Mouse (Mus musculus) hindbrain, embryonic 14.5 days (tissue): ENCODE measurements around the gene Hace1. TPM values are rescaled to one million over a fixed set of nuclear protein-coding genes. Genes with fewer than 3 reads are reported as not detected.

Experiments
- ATAC-seq: fragments of 200-750 bp; cut with Nextera tagmentation; 2 replicates; pipeline ENCODE4 v1.8.0; 2017; ENCODE audit warnings: moderate number of reproducible peaks, mild to moderate bottlenecking, moderate TSS enrichment, moderate library complexity; ENCODE audit not compliant: low FRiP score
- DNase-seq: peaks from one replicate; pipeline ENCODE4 v3.0.0-alpha.2; 2015; ENCODE audit warnings: low spot score
- H3K27ac ChIP-seq: fragments of 300-500 bp; sonication (generic); 2 replicates; pipeline ENCODE4 v1.5.1; 2014; ENCODE audit warnings: mild to moderate bottlenecking, moderate library complexity
- H3K27me3 ChIP-seq: fragments of 300-500 bp; sonication (generic); 2 replicates; pipeline ENCODE4 v1.6.1; 2014; ENCODE audit warnings: mild to moderate bottlenecking, low read length, mixed read lengths; ENCODE audit not compliant: control insufficient read depth, insufficient read depth
- H3K36me3 ChIP-seq: fragments of 300-500 bp; sonication (generic); replicated peaks from 2 replicates; pipeline ENCODE4 v1.6.1; 2014; ENCODE audit not compliant: control insufficient read depth, insufficient read depth
- H3K4me1 ChIP-seq: fragments of 300-500 bp; sonication (generic); replicated peaks from 2 replicates; pipeline ENCODE4 v1.6.1; 2014; ENCODE audit warnings: antibody characterized with exemption, low read length, mixed read lengths; ENCODE audit not compliant: control insufficient read depth, insufficient read depth
- H3K4me2 ChIP-seq: fragments of 300-500 bp; sonication (generic); replicated peaks from 2 replicates; pipeline ENCODE4 v1.6.1; 2014; ENCODE audit warnings: mild to moderate bottlenecking, moderate library complexity
- H3K4me3 ChIP-seq: fragments of 300-500 bp; sonication (generic); replicated peaks from 2 replicates; pipeline ENCODE4 v1.5.1; 2014; ENCODE audit warnings: mild to moderate bottlenecking, low read length
- H3K9ac ChIP-seq: fragments of 300-500 bp; sonication (generic); 2 replicates; pipeline ENCODE4 v1.6.1; 2014
- H3K9me3 ChIP-seq: fragments of 300-500 bp; sonication (generic); 2 replicates; pipeline ENCODE4 v1.6.1; 2016; ENCODE audit warnings: low read length; ENCODE audit not compliant: control insufficient read depth
- WGBS: fragments of 180-500 bp; shearing (Covaris S2); extraction: QIAGEN DNeasy Blood & Tissue Kit; methylation state at CpG from one replicate; pipeline ENCODE4 v1.1.7; 2014; 5-methylcytosine and 5-hydroxymethylcytosine counted together
- polyA plus RNA-seq: library from polyadenylated mRNA; unstranded; fragments of >200 nt; fragmentation: Nextera tagmentation; extraction: Ambion mirVana; gene quantifications from 2 replicates; pipeline ENCODE4 v1.2.1, GENCODE M21; 2014

Gene Hace1
- polyA plus RNA-seq, 1 experiment from 2014 or later: 18.7 TPM

- DNase-seq (no peak), ATAC-seq (no peak)
- Histone ChIP-seq H3K27ac (no peak overlapping the region), H3K4me2 (no peak overlapping the region), H3K4me3 (no peak overlapping the region), H3K36me3 (peaks cover 18% of the 10 kb centered on the region), H3K27me3 (no peaks in the 10 kb centered on the region), H3K9ac (no peak overlapping the region), H3K9me3 (no peaks in the 10 kb centered on the region), H3K4me1 (no peaks in the 10 kb centered on the region)
- 82% methylated on average over 1 of the region's 1 CpGs for WGBS
Measured at GRCm38 (mm10) chr10:45610727-45611126, 33.1 kb downstream of the Hace1 start.

- H3K36me3 ChIP-seq: peaks cover 11% of the 10 kb centered on the region
- H3K4me3 ChIP-seq: no peak overlapping the region
- DNase-seq: no peak
- no peak overlapping the region for H3K4me2 ChIP-seq
- H3K4me1 ChIP-seq: no peaks in the 10 kb centered on the region
- WGBS: 95% methylated on average over 5 of the region's 5 CpGs
- ATAC-seq: no peak
- no peaks in the 10 kb centered on the region for H3K27me3 ChIP-seq
- H3K9me3 ChIP-seq: no peaks in the 10 kb centered on the region
- H3K9ac ChIP-seq: no peak overlapping the region
- H3K27ac ChIP-seq: no peak overlapping the region
Measured at GRCm38 (mm10) chr10:45616012-45616411, 38.4 kb downstream of the Hace1 start.

GRCm38 (mm10) chr10:45619039-45619438, 41.4 kb downstream of the Hace1 start:
- Histone ChIP-seq H3K4me2 (no peak overlapping the region), H3K4me1 (no peaks in the 10 kb centered on the region), H3K4me3 (no peak overlapping the region), H3K27ac (no peak overlapping the region), H3K9ac (no peak overlapping the region), H3K27me3 (no peaks in the 10 kb centered on the region), H3K9me3 (no peaks in the 10 kb centered on the region), H3K36me3 (peaks cover 4% of the 10 kb centered on the region)
- ATAC-seq (no peak), DNase-seq (no peak)
- 72% methylated on average over 3 of the region's 3 CpGs for WGBS

- Histone ChIP-seq H3K9me3 (no peaks in the 10 kb centered on the region), H3K36me3 (no peaks in the 10 kb centered on the region), H3K4me3 (no peak overlapping the region), H3K4me2 (no peak overlapping the region), H3K27me3 (no peaks in the 10 kb centered on the region), H3K9ac (no peak overlapping the region), H3K27ac (no peak overlapping the region), H3K4me1 (no peaks in the 10 kb centered on the region)
- ATAC-seq (no peak), DNase-seq (no peak)
- WGBS: 94% methylated on average over 3 of the region's 3 CpGs
Measured at GRCm38 (mm10) chr10:45631995-45632394, 54.4 kb downstream of the Hace1 start.

- Histone ChIP-seq H3K4me3 (no peak overlapping the region), H3K4me1 (no peaks in the 10 kb centered on the region), H3K4me2 (no peak overlapping the region), H3K27ac (no peak overlapping the region), H3K27me3 (no peaks in the 10 kb centered on the region), H3K36me3 (no peaks in the 10 kb centered on the region), H3K9me3 (no peaks in the 10 kb centered on the region), H3K9ac (no peak overlapping the region)
- WGBS: 92% methylated on average over 10 of the region's 10 CpGs
- DNase-seq (no peak), ATAC-seq (no peak)
Measured at GRCm38 (mm10) chr10:45632641-45633040, 55.0 kb downstream of the Hace1 start.

GRCm38 (mm10) chr10:45635201-45635600, 57.6 kb downstream of the Hace1 start:
- Histone ChIP-seq H3K9me3 (no peaks in the 10 kb centered on the region), H3K4me3 (no peak overlapping the region), H3K4me2 (no peak overlapping the region), H3K9ac (no peak overlapping the region), H3K27ac (no peak overlapping the region), H3K27me3 (no peaks in the 10 kb centered on the region), H3K4me1 (no peaks in the 10 kb centered on the region), H3K36me3 (peaks cover 3% of the 10 kb centered on the region; the same call in 1 of the 2 replicates)
- no peak for ATAC-seq
- no peak for DNase-seq
- WGBS: 80% methylated on average over 3 of the region's 3 CpGs

- no peak overlapping the region for H3K4me3 ChIP-seq
- no peaks in the 10 kb centered on the region for H3K27me3 ChIP-seq
- H3K9me3 ChIP-seq: no peaks in the 10 kb centered on the region
- DNase-seq (no peak), ATAC-seq (no peak)
- H3K27ac ChIP-seq: no peak overlapping the region
- peaks cover 14% of the 10 kb centered on the region; the same call in 1 of the 2 replicates for H3K36me3 ChIP-seq
- H3K4me1 ChIP-seq: no peaks in the 10 kb centered on the region
- no peak overlapping the region for H3K9ac ChIP-seq
- no peak overlapping the region for H3K4me2 ChIP-seq
Measured at GRCm38 (mm10) chr10:45639762-45640161, 62.1 kb downstream of the Hace1 start.

GRCm38 (mm10) chr10:45654026-45654425, 76.4 kb downstream of the Hace1 start:
- no peaks in the 10 kb centered on the region for H3K9me3 ChIP-seq
- ATAC-seq (no peak), DNase-seq (no peak)
- H3K9ac ChIP-seq: no peak overlapping the region
- H3K4me3 ChIP-seq: no peak overlapping the region
- no peak overlapping the region for H3K4me2 ChIP-seq
- no peak overlapping the region for H3K27ac ChIP-seq
- no peaks in the 10 kb centered on the region for H3K27me3 ChIP-seq
- no peaks in the 10 kb centered on the region for H3K4me1 ChIP-seq
- peaks cover 7% of the 10 kb centered on the region for H3K36me3 ChIP-seq
- WGBS: 86% methylated on average over 2 of the region's 2 CpGs

GRCm38 (mm10) chr10:45662015-45662414, 84.4 kb downstream of the Hace1 start:
- ATAC-seq: no peak
- Histone ChIP-seq H3K4me2 (no peak overlapping the region), H3K9me3 (peaks cover 8% of the 10 kb centered on the region; the same call in 1 of the 2 replicates), H3K9ac (no peak overlapping the region), H3K4me1 (no peaks in the 10 kb centered on the region), H3K27ac (no peak overlapping the region), H3K36me3 (no peaks in the 10 kb centered on the region), H3K4me3 (no peak overlapping the region), H3K27me3 (no peaks in the 10 kb centered on the region)
- 96% methylated on average over 9 of the region's 9 CpGs for WGBS
- no peak for DNase-seq

GRCm38 (mm10) chr10:45668266-45668665, 90.6 kb downstream of the Hace1 start:
- Histone ChIP-seq H3K4me3 (no peak overlapping the region), H3K9ac (no peak overlapping the region), H3K9me3 (peaks cover 13% of the 10 kb centered on the region; the same call in 1 of the 2 replicates), H3K27me3 (no peaks in the 10 kb centered on the region), H3K4me1 (no peaks in the 10 kb centered on the region), H3K27ac (no peak overlapping the region), H3K4me2 (no peak overlapping the region), H3K36me3 (0 out of 2 replicates have a peak, but pooled peaks cover 2% of the 10 kb centered on the region)
- 88% methylated on average over 2 of the region's 2 CpGs for WGBS
- ATAC-seq (no peak), DNase-seq (no peak)
